Mouse (Mus musculus): ENCODE results near the gene Grin2b. TPM values are rescaled to one million over a fixed set of nuclear protein-coding genes. Genes with fewer than 3 reads are reported as not detected.
A peak's percentile ranks its signal among the peaks of the same experiment; 100 is the strongest.

The Grin2b gene
- polyA plus RNA-seq, 1 experiment from 2014 or later = 62.4 TPM

DNA sequence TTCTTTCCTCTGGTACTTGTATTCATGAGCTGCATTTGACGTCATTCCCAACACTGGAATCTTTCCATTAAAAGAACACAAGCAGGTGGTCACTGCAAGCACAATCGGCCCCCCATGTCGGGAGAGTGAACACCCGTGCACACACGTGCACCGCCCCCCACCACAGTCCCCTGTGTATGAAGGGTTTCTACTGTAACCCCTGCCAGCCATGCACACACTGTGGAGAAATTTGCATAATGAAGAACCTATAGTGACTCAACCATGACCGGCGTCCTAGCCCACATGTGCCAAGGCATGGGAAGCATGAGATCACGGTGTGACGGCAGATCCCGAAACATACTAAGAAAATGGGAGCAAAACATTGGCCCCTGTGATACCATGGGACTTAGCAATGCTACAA, 179.9 kb downstream of the Grin2b start:
- Histone ChIP-seq H3K4me2 (no peak overlapping the region), H3K4me1 (replicated peaks) (peaks cover 15% of the 10 kb centered on the region), H3K9ac (no peak overlapping the region), H3K36me3 (0 out of 2 replicates have a peak, but pooled peaks cover 4% of the 10 kb centered on the region), H3K27me3 (no peaks in the 10 kb centered on the region), H3K27ac (replicated peaks) (no peak overlapping the region), H3K4me3 (no peak overlapping the region), H3K9me3 (no peaks in the 10 kb centered on the region)
- WGBS = 52% methylated on average over 11 of the region's 11 CpGs
- peak; percentile 49; the same call in 1 of the 2 replicates for ATAC-seq (ENCODE audit: low FRiP score, low read depth)

DNA sequence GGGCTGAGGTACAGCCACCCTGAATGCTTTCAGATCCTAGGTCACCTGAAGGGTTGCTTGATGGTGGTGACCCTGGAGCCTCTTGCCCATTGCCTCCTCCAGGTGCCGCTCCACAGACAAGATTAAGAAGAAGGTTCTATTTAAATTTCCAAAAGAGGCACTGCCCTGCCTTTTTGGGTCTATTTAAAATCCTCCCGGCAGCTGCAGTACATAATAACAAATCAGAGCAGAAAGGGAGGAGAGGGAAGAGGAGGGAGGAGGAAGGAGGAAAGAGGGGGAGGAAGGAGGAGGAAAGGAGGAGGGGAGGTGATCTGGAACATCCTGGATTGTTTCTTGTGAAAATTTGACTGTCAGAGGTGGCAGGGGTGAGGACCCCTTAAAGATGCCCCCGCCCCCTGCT, 197.2 kb downstream of the Grin2b start:
- Histone ChIP-seq H3K9me3 (no peaks in the 10 kb centered on the region), H3K36me3 (no peaks in the 10 kb centered on the region), H3K9ac (no peak overlapping the region), H3K4me2 (no peak overlapping the region), H3K4me1 (replicated peaks) (no peaks in the 10 kb centered on the region; the same call in 1 of the 2 replicates), H3K4me3 (no peak overlapping the region), H3K27ac (replicated peaks) (no peak overlapping the region), H3K27me3 (no peaks in the 10 kb centered on the region)
- WGBS = 61% methylated on average over 3 of the region's 3 CpGs
- ATAC-seq (ENCODE audit: low FRiP score, low read depth) = no peak

DNA sequence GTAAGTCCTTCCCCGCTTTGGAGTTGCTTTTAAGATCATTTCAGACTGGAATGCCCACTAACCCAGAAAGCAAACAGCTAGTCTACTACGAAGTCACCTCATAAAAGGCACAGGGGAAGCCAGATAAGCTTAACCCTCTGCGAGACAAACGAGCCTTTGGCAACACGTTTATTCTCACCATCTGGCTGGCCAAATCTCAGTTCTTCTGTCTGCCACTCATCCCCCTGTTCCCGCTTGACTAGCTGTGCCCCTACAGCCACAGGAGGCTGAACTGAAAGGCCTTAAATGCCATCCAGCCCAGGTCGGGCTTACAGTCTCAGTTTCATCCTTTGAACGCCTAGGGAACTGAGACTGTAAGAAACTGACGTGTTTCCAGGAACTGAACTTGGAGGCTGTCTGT, 200.8 kb downstream of the Grin2b start:
- no peaks in the 10 kb centered on the region for H3K9me3 ChIP-seq
- H3K36me3 ChIP-seq = no peaks in the 10 kb centered on the region
- H3K4me1 ChIP-seq (replicated peaks) = no peaks in the 10 kb centered on the region; the same call in 1 of the 2 replicates
- H3K9ac ChIP-seq = no peak overlapping the region
- H3K27me3 ChIP-seq = no peaks in the 10 kb centered on the region
- no peak overlapping the region for H3K4me2 ChIP-seq
- WGBS = 64% methylated on average over 9 of the region's 9 CpGs
- H3K4me3 ChIP-seq = no peak overlapping the region
- no peak overlapping the region for H3K27ac ChIP-seq (replicated peaks)
- no peak for ATAC-seq (ENCODE audit: low FRiP score, low read depth)

DNA sequence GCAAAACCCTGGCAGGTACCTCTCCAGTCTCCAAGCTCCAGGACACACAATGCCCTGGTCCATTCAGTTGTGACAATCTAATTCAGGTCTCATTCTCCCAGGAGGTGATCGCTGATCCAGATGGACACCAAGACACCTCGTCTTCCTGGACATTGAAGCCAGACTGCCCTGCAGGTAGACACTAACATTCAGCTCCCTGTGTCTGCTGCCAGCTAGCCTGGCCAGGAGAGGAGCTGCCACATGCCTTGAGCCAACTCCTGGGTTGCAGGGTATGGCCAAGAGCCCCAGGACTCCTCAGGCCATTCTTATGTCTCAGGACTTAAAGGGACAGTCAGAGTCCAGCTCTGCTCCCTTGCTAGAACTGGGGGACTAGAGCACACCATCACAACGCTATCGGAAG, 201.8 kb downstream of the Grin2b start:
- no peaks in the 10 kb centered on the region for H3K9me3 ChIP-seq
- ATAC-seq (ENCODE audit: low FRiP score, low read depth) = no peak
- H3K4me3 ChIP-seq = no peak overlapping the region
- no peak overlapping the region for H3K9ac ChIP-seq
- H3K27ac ChIP-seq (replicated peaks) = no peak overlapping the region
- 91% methylated on average over 4 of the region's 4 CpGs for WGBS
- no peaks in the 10 kb centered on the region for H3K36me3 ChIP-seq
- H3K4me1 ChIP-seq (replicated peaks) = no peaks in the 10 kb centered on the region; the same call in 1 of the 2 replicates
- H3K4me2 ChIP-seq = no peak overlapping the region
- no peaks in the 10 kb centered on the region for H3K27me3 ChIP-seq

DNA sequence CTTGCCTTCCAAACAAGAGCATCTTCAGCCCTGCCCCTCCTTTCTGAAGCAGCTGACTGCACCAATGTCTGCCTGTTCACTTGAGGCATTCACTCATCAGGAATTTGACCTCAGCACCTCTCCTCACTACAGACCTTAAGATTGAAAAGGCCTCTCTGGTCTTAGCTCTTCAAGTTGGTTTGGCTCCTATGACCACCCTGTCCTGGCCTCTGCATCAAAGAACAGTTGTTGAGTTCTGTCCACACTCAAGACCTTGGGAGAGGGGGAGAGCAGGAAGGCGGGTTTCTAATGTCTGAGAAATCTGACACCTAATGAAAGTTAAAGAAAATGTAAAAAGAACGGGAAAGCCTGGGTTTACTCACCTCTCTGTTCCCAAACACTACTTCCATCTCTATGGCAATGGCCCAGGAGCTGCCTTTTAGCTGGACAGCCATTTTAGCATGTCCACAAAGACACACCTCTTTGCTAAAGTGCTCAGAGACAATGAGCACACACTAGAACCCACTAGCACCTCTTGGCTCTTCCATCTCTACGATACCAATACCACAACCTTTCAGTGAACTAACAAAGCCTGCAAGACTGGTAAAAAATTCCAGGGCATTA, 202.5 kb downstream of the Grin2b start:
- no peaks in the 10 kb centered on the region for H3K36me3 ChIP-seq
- ATAC-seq (ENCODE audit: low FRiP score, low read depth) = no peak
- no peak overlapping the region for H3K27ac ChIP-seq (replicated peaks)
- no peak overlapping the region for H3K4me3 ChIP-seq
- WGBS = 82% methylated on average over 3 of the region's 3 CpGs
- H3K4me2 ChIP-seq = no peak overlapping the region
- no peaks in the 10 kb centered on the region for H3K27me3 ChIP-seq
- H3K9ac ChIP-seq = no peak overlapping the region
- H3K4me1 ChIP-seq (replicated peaks) = no peaks in the 10 kb centered on the region; the same call in 1 of the 2 replicates
- H3K9me3 ChIP-seq = no peaks in the 10 kb centered on the region

DNA sequence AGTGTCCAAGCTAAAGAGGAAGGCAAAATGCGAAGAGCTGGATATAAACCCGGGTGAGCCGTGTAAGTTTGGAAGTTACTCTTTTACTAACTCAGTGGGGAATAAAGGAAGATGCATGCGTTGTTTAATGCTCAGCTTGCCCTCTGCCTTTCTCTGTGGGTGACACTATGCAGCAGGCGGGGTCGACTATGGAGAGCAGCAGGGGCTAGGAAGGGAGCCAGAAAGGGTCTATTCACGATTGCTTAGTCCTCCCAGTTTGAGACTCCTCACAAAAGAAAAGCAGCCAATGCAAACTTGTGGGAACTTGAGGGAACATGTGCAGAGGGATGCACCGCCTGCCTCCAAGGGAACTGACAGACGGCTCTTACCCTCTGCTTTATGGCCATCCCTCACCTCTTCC, 211.5 kb downstream of the Grin2b start:
- Histone ChIP-seq H3K36me3 (no peaks in the 10 kb centered on the region), H3K9ac (no peak overlapping the region), H3K27me3 (no peaks in the 10 kb centered on the region), H3K27ac (replicated peaks) (no peak overlapping the region), H3K4me2 (no peak overlapping the region), H3K4me3 (no peak overlapping the region), H3K9me3 (no peaks in the 10 kb centered on the region), H3K4me1 (replicated peaks) (peaks cover 13% of the 10 kb centered on the region; the same call in 1 of the 2 replicates)
- peak; percentile 54 for ATAC-seq (ENCODE audit: low FRiP score, low read depth)
- 15% methylated on average over 9 of the region's 9 CpGs for WGBS

DNA sequence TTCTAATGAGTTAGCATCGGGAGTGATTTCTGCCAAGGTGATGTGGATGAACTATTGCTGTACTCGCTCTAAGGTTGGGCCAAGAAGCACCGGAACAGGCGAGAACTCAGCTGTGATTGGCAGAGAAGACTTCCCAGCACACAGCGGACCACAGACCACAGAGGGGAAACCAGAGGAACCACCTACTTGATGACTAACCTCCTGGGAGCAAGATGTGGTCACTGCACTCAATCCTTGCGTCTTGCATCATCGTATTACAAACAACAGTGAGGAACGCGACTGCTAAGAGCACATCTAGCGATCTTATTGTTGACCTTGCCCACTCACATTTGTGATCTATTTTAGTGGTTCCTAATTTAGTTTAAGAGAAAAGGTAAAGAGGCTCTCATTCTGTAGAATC, 213.7 kb downstream of the Grin2b start:
- H3K9ac ChIP-seq = no peak overlapping the region
- no peaks in the 10 kb centered on the region for H3K36me3 ChIP-seq
- H3K4me1 ChIP-seq (replicated peaks) = peaks cover 13% of the 10 kb centered on the region; the same call in 1 of the 2 replicates
- 93% methylated on average over 10 of the region's 10 CpGs for WGBS
- no peak for ATAC-seq (ENCODE audit: low FRiP score, low read depth)
- H3K4me2 ChIP-seq = no peak overlapping the region
- H3K9me3 ChIP-seq = no peaks in the 10 kb centered on the region
- H3K27me3 ChIP-seq = no peaks in the 10 kb centered on the region
- no peak overlapping the region for H3K4me3 ChIP-seq
- H3K27ac ChIP-seq (replicated peaks) = no peak overlapping the region

DNA sequence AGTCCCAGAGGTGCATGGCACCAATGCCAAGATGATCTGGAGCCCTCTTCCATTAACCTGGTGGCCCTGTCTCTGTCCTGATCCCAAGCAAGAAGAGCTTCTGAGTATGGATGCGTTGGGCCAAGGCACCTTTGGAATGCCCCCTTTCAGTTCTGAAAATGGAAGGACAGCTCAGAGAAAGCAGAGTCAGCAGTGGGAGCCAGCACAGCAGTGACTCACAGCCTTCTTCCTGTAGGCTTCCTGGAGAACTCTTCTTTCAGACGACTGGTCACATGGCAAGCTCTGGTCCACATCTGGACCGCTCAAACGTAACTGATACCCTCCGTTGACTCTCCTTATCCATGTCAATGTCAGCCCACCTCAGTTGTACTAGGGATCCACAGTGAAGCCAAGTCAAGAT, 221.6 kb downstream of the Grin2b start:
- H3K27me3 ChIP-seq = no peaks in the 10 kb centered on the region
- ATAC-seq (ENCODE audit: low FRiP score, low read depth) = no peak
- H3K4me2 ChIP-seq = no peak overlapping the region
- H3K4me3 ChIP-seq = no peak overlapping the region
- H3K4me1 ChIP-seq (replicated peaks) = no peaks in the 10 kb centered on the region
- H3K27ac ChIP-seq (replicated peaks) = no peak overlapping the region
- H3K9me3 ChIP-seq = no peaks in the 10 kb centered on the region
- no peak overlapping the region for H3K9ac ChIP-seq
- WGBS = 91% methylated on average over 5 of the region's 5 CpGs
- H3K36me3 ChIP-seq = no peaks in the 10 kb centered on the region

DNA sequence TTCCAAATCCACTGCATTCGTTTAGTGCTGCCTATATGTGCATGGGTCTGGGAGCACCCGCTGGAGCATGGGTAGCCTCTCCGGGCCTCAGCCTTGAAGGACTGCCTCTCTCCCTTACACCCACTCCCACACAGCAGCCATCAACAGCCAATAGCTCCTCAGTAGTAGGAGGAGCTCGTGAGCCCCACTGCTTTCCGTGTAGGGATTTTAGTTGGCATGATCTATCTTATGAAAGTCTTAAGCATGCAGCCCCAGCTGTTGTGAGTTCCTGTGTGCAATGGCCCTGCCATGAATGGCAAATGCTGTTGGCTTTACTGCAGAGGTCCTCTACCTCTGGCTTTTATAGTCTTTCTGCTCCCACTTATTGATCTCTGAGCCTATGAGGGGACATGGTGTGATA, 227.8 kb downstream of the Grin2b start:
- Histone ChIP-seq H3K36me3 (no peaks in the 10 kb centered on the region), H3K4me1 (replicated peaks) (no peaks in the 10 kb centered on the region), H3K4me3 (no peak overlapping the region), H3K9me3 (no peaks in the 10 kb centered on the region), H3K9ac (no peak overlapping the region), H3K27ac (replicated peaks) (no peak overlapping the region), H3K27me3 (no peaks in the 10 kb centered on the region), H3K4me2 (no peak overlapping the region)
- WGBS = 78% methylated on average over 5 of the region's 5 CpGs
- no peak for ATAC-seq (ENCODE audit: low FRiP score, low read depth)

DNA sequence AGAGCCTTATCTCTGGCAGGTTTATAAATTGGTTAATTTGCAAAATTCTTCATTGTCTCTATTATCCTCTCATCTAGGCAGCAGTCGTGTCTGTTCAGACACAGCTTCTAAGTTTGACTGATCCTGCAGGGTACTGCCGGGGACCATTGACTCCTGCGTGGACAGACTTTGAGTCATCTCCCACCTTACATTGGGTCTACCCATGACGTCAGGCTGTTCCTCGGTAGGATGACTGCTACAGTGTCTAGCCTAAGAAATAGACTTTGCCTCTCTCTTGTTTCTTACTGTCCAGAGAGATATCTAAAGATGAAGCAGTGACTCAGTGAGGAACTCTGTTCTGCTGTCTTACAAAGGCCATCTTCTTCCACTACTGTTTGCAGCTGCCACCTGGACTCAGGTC, 229.0 kb downstream of the Grin2b start:
- no peak overlapping the region for H3K27ac ChIP-seq (replicated peaks)
- WGBS = 77% methylated on average over 5 of the region's 5 CpGs
- H3K4me1 ChIP-seq (replicated peaks) = no peaks in the 10 kb centered on the region
- H3K27me3 ChIP-seq = no peaks in the 10 kb centered on the region
- no peak overlapping the region for H3K4me2 ChIP-seq
- no peaks in the 10 kb centered on the region for H3K36me3 ChIP-seq
- H3K9me3 ChIP-seq = no peaks in the 10 kb centered on the region
- H3K9ac ChIP-seq = no peak overlapping the region
- H3K4me3 ChIP-seq = no peak overlapping the region
- no peak for ATAC-seq (ENCODE audit: low FRiP score, low read depth)

DNA sequence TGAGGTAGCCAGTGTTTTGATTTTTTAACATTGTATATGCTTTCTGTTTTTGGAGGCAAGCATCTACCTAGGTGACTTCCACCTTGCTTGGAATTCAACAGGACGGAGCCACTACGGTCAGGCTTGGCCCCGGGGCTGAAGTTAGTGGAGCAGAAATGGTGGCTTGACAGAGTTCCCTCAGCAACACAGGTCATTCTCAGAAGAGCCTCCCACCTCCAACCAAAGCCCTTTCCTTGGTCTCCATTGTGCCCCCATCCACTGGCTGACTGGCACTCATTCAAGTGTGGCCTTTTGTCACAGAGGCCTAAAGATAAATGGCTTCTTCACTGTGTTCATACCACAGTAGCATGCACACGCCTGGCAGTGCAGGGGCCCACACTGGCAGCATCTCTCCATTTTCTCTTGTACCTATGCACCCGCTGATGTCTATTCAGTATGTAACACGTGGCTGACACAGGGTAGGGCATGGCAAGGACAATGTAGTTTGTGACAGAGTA, 230.1 kb downstream of the Grin2b start:
- H3K27ac ChIP-seq (replicated peaks) = no peak overlapping the region
- H3K27me3 ChIP-seq = no peaks in the 10 kb centered on the region
- no peaks in the 10 kb centered on the region for H3K36me3 ChIP-seq
- H3K9ac ChIP-seq = no peak overlapping the region
- 55% methylated on average over 6 of the region's 6 CpGs for WGBS
- H3K4me2 ChIP-seq = no peak overlapping the region
- no peak overlapping the region for H3K4me3 ChIP-seq
- no peaks in the 10 kb centered on the region for H3K4me1 ChIP-seq (replicated peaks)
- ATAC-seq (ENCODE audit: low FRiP score, low read depth) = no peak
- H3K9me3 ChIP-seq = no peaks in the 10 kb centered on the region

DNA sequence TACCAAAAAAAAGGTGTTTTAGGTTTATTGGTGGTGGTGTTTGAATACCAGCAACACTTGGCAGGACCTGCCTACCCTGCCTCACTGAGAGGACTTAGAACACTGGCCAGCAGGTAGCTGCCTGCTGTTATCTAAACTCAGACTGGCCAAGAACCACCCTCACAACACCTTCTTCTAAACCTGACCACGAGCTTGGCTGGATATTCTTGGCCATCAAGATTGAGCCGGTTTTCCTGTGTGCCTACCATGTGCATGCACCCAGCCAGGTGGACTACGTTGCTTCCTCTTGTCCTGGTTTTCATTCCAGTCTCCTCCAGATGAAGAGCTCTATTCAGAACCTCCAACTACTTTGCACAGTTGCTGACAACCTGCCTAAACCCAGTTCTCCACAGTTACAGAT, 240.4 kb downstream of the Grin2b start:
- H3K4me3 ChIP-seq = no peak overlapping the region
- H3K9ac ChIP-seq = no peak overlapping the region
- WGBS = 80% methylated on average over 3 of the region's 3 CpGs
- H3K36me3 ChIP-seq = no peaks in the 10 kb centered on the region
- H3K4me2 ChIP-seq = no peak overlapping the region
- H3K27me3 ChIP-seq = no peaks in the 10 kb centered on the region
- ATAC-seq (ENCODE audit: low FRiP score, low read depth) = no peak
- no peak overlapping the region for H3K27ac ChIP-seq (replicated peaks)
- no peaks in the 10 kb centered on the region for H3K9me3 ChIP-seq
- 0 out of 2 replicates have a peak, but pooled peaks cover 2% of the 10 kb centered on the region for H3K4me1 ChIP-seq (replicated peaks)

DNA sequence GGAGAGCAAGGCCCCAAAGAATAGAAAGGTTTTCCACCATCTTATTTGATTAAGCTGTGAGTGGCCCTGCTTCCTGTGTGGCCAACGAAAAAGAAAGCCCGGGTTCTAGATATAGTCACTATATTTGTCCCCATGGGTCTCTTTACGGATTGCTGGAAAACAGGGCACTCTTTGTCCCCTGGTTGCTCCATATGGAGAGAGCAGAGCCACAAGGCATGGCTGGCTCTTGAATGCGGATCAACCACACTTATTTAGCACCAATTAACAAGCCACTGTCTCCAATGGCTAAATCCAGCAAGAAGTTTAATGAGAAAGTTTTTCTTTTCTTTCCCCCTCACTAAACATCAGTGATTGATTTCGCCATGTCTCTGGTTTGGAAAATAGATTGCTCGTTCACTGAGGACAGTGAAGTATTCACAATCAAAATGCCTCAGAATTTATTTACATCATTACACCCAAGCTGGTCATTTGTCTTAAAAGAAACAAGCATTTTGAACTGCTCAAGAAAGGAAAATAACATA, 240.9 kb downstream of the Grin2b start:
- Histone ChIP-seq H3K4me3 (no peak overlapping the region), H3K27me3 (no peaks in the 10 kb centered on the region), H3K4me1 (replicated peaks) (0 out of 2 replicates have a peak, but pooled peaks cover 2% of the 10 kb centered on the region), H3K4me2 (no peak overlapping the region), H3K9ac (no peak overlapping the region), H3K9me3 (no peaks in the 10 kb centered on the region), H3K27ac (replicated peaks) (no peak overlapping the region), H3K36me3 (no peaks in the 10 kb centered on the region)
- WGBS = 72% methylated on average over 6 of the region's 6 CpGs
- no peak for ATAC-seq (ENCODE audit: low FRiP score, low read depth)
